Mouse (Mus musculus) ES-E14 (cell line): ENCODE measurements around the gene Klhl3.

Experiments
- HCFC1 ChIP-seq: IDR thresholded peaks from 2 replicates; pipeline ENCODE4 v1.6.1; 2012; ENCODE audit warnings: low read length, inconsistent platforms, borderline replicate concordance; ENCODE audit not compliant: insufficient read depth
- MAFK ChIP-seq: IDR thresholded peaks from 2 replicates; pipeline ENCODE4 v1.6.1; 2014; ENCODE audit warnings: mild to moderate bottlenecking, low read depth, low read length, inconsistent platforms; ENCODE audit not compliant: insufficient read depth
- ZC3H11A ChIP-seq: IDR thresholded peaks from 2 replicates; pipeline ENCODE4 v1.6.1; 2012; ENCODE audit warnings: low read depth, mild to moderate bottlenecking, inconsistent platforms, low read length, borderline replicate concordance
- ZNF384 ChIP-seq: IDR thresholded peaks from 2 replicates; pipeline ENCODE4 v1.6.1; 2012; ENCODE audit warnings: low read depth, low read length, inconsistent platforms

DNA sequence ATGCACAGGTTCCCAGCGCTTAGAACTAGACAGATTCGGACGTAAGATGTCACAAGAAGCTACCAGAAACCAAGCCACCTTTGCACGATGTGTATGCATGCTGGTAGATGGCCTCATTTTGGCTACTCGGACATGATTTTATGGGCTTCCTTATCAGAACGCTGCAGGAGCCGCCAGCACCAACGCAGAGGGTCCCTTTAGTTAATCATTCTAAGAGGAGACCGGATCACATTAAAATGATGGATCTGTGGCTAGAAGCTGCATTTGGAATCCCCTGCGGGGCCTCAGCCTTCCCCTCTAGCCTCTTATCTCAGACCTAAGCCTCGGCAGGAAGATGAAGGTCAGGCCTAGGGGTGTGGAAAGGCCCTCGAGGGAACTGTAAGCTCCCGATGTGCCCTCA lies 117.5 kb downstream of the Klhl3 start:
- TF ChIP-seq MAFK: no peak
- no peak for TF ChIP-seq HCFC1
- no peak for TF ChIP-seq ZNF384
- no peak for TF ChIP-seq ZC3H11A
